Mouse (Mus musculus) forebrain, embryonic 16.5 days (tissue): ENCODE measurements at regions not wholly inside any gene's neighbourhood (a gene's known extent, or its start where the extent isn't known, plus 50 kb on each side); places are given as distances from the start of the nearest gene placed in this dataset.

ENCODE experiments used
- ATAC-seq: fragments of 200-750 bp; cut with Nextera tagmentation; 2 replicates; pipeline ENCODE4 v1.8.0; 2017; ENCODE audit warnings: mild to moderate bottlenecking, moderate library complexity
- H3K27ac ChIP-seq: fragments of 300-500 bp; sonication (generic); 2 replicates; pipeline ENCODE4 v1.5.1; 2014; ENCODE audit warnings: low read length, control low read depth
- H3K27me3 ChIP-seq: fragments of 300-500 bp; sonication (generic); replicated peaks from 2 replicates; pipeline ENCODE4 v1.6.1; 2014; ENCODE audit warnings: low read length; ENCODE audit not compliant: control insufficient read depth, insufficient read depth
- H3K36me3 ChIP-seq: fragments of 300-500 bp; sonication (generic); 2 replicates; pipeline ENCODE4 v1.6.1; 2014; ENCODE audit not compliant: control insufficient read depth, insufficient read depth
- H3K4me1 ChIP-seq: fragments of 300-500 bp; sonication (generic); replicated peaks from 2 replicates; pipeline ENCODE4 v1.6.1; 2014; ENCODE audit warnings: low read length; ENCODE audit not compliant: control insufficient read depth, insufficient read depth
- H3K4me2 ChIP-seq: fragments of 300-500 bp; sonication (generic); 2 replicates; pipeline ENCODE4 v1.6.1; 2014; ENCODE audit warnings: mild to moderate bottlenecking, low read length, control low read depth
- H3K4me3 ChIP-seq: fragments of 300-500 bp; sonication (generic); replicated peaks from 2 replicates; pipeline ENCODE4 v1.5.1; 2014; ENCODE audit warnings: mild to moderate bottlenecking, low read length, control low read depth
- H3K9ac ChIP-seq: fragments of 300-500 bp; sonication (generic); replicated peaks from 2 replicates; pipeline ENCODE4 v1.6.1; 2014; ENCODE audit warnings: low read depth, low read length, control low read depth
- H3K9me3 ChIP-seq: fragments of 300-500 bp; sonication (generic); 2 replicates; pipeline ENCODE4 v1.6.1; 2016; ENCODE audit warnings: low read length; ENCODE audit not compliant: control insufficient read depth
- WGBS: fragments of 180-500 bp; shearing (Covaris S2); extraction: QIAGEN DNeasy Blood & Tissue Kit; methylation state at CpG from one replicate; pipeline ENCODE4 v1.1.7; 2014; 5-methylcytosine and 5-hydroxymethylcytosine counted together

GRCm38 (mm10) chr13:105503657-105504056, 60.2 kb downstream of the Htr1a start:
- H3K4me2 ChIP-seq = no peak overlapping the region
- 97% methylated on average over 2 of the region's 2 CpGs for WGBS
- no peak overlapping the region for H3K9ac ChIP-seq
- H3K4me3 ChIP-seq = no peak overlapping the region
- H3K4me1 ChIP-seq = no peaks in the 10 kb centered on the region
- no peak for ATAC-seq
- H3K27ac ChIP-seq = no peak overlapping the region
- no peaks in the 10 kb centered on the region for H3K36me3 ChIP-seq
- no peaks in the 10 kb centered on the region for H3K9me3 ChIP-seq
- H3K27me3 ChIP-seq = no peaks in the 10 kb centered on the region

DNA sequence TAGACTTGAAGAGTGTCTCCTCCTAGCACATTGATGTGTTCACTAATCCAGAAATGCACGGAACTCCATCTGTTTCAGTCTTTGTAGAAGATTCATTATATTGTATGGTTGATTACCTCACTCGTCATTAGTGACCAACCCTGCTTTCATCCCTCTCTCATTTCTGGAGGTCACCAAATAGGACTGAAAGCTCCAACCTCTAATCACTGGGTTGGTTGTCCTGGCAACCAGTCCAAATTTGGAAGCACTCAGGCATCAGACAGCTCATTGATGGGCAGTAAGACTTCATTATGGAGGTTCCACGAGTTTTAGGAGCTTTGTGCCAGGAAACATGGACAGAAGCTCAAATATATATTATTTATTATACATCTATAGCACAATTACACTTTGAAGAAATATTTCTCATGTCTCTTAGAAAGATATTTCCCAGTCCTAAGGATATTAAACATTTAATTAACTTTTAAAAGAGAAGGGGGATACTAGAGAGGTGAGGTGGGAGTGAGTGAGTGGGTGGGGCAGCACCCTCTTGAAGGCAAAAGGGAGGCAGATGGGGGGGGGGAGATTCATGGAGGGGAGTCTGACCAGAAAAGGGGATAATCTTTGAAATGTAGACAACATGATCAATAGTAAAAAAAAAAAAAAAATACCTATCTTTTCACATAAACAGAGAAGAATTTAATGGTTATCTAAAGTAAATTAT, 94.7 kb downstream of the Htr1a start:
- H3K4me3 ChIP-seq = no peak overlapping the region
- no peak overlapping the region for H3K4me2 ChIP-seq
- no peaks in the 10 kb centered on the region for H3K36me3 ChIP-seq
- 5% methylated on average over 3 of the region's 3 CpGs for WGBS
- no peak overlapping the region for H3K9ac ChIP-seq
- no peak overlapping the region for H3K27ac ChIP-seq
- H3K27me3 ChIP-seq = no peaks in the 10 kb centered on the region
- no peaks in the 10 kb centered on the region for H3K9me3 ChIP-seq
- ATAC-seq = peak; percentile 94
- peaks cover 4% of the 10 kb centered on the region for H3K4me1 ChIP-seq

DNA sequence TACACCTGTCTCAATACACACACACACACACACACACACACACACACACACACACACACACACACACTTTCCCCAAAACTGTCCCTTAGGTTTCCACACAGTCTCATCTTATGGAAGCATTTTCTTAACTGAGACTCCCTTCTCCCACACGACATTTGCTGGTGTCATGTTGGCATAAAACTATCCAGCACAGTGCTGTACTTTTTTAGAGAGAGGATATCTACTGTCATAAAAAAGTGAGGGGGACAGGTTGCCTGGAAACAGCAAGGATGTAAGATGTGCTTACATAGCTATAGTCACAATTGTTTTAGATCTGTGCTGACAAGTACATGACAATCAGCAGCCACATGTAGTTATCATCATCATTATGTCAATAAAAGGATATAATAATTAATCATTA, 129.8 kb downstream of the Htr1a start:
- Histone ChIP-seq H3K36me3 (no peaks in the 10 kb centered on the region), H3K27me3 (no peaks in the 10 kb centered on the region), H3K9me3 (no peaks in the 10 kb centered on the region), H3K4me2 (no peak overlapping the region), H3K27ac (no peak overlapping the region), H3K4me1 (no peaks in the 10 kb centered on the region), H3K4me3 (no peak overlapping the region), H3K9ac (no peak overlapping the region)
- 83% methylated on average over 1 of the region's 1 CpGs for WGBS
- no peak for ATAC-seq

DNA sequence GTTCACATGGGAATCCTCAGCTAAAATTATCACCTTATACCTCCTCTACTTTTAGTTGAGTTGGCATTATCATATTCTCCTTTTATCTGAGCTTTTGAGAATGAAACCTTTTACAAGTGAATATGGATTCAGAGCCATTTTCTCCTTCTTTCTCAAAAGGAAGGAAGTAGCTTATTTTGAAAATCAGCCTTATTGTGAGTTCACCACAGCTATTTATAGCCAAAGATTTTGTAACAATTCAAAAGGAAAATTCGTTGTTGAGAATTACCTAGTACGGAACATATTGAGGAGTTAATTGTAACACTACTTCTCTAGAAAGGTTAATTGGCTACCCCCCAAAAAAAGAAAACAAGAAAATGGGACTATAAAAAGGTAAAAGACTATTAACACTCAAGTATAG, 163.0 kb downstream of the Htr1a start:
- Histone ChIP-seq H3K9ac (no peak overlapping the region), H3K27ac (no peak overlapping the region), H3K9me3 (no peaks in the 10 kb centered on the region), H3K4me1 (no peaks in the 10 kb centered on the region), H3K27me3 (no peaks in the 10 kb centered on the region), H3K36me3 (no peaks in the 10 kb centered on the region), H3K4me3 (no peak overlapping the region), H3K4me2 (no peak overlapping the region)
- no peak for ATAC-seq
- 70% methylated on average over 2 of the region's 2 CpGs for WGBS

DNA sequence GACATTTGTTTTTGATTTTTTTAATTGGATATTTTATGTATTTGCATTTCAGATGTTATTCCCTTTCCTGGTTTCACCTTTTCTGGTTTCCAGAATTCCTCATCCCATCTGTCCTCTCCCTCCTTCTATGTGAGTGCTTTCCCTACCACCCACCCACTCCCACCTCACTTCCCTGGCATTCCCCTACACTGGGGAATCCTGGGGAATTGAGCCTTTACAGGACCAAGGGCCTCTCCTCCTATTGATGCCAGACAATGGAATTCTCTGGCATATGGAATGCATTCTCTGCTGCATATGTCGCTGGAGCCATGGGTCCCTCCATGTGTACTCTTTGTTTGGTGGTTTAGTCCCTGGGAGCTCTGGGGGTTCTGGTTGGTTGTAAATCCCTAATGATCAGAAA, 175.9 kb downstream of the Htr1a start:
- H3K36me3 ChIP-seq = no peaks in the 10 kb centered on the region
- H3K4me3 ChIP-seq = no peak overlapping the region
- ATAC-seq = no peak
- H3K9ac ChIP-seq = no peak overlapping the region
- WGBS = 31% methylated on average over 1 of the region's 1 CpGs
- H3K4me2 ChIP-seq = no peak overlapping the region
- H3K9me3 ChIP-seq = no peaks in the 10 kb centered on the region
- no peaks in the 10 kb centered on the region for H3K27me3 ChIP-seq
- H3K4me1 ChIP-seq = no peaks in the 10 kb centered on the region
- H3K27ac ChIP-seq = no peak overlapping the region

DNA sequence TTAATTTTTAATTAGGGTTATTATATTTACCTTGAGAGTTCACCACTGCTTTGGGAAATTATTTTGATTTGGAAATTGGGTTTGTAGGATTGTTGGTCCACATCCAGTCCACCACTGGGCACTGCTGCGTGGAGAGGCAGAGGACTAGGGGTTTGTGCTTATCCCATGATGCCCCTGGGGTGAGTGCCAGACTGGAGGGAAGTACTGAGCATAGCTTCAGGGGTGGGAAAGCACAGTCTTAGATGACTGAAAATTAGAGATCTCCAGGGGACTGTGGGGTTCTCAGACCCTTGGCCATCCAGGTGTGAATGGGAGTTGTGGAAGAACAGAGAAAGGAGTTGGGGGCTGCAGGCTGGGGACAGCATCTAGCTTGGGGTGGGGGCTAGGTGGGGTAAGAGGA, 177.4 kb downstream of the Htr1a start:
- Histone ChIP-seq H3K27ac (no peak overlapping the region), H3K4me3 (no peak overlapping the region), H3K36me3 (no peaks in the 10 kb centered on the region), H3K9ac (no peak overlapping the region), H3K27me3 (no peaks in the 10 kb centered on the region), H3K4me2 (no peak overlapping the region), H3K4me1 (no peaks in the 10 kb centered on the region), H3K9me3 (no peaks in the 10 kb centered on the region)
- no peak for ATAC-seq
- WGBS = 75% methylated on average over 1 of the region's 1 CpGs

GRCm38 (mm10) chr13:105628618-105629017, 185.2 kb downstream of the Htr1a start:
- no peak for ATAC-seq
- WGBS = 88% methylated on average over 5 of the region's 5 CpGs
- no peak overlapping the region for H3K9ac ChIP-seq
- H3K27ac ChIP-seq = no peak overlapping the region
- no peaks in the 10 kb centered on the region for H3K4me1 ChIP-seq
- no peak overlapping the region for H3K4me3 ChIP-seq
- no peaks in the 10 kb centered on the region for H3K27me3 ChIP-seq
- no peaks in the 10 kb centered on the region for H3K9me3 ChIP-seq
- no peaks in the 10 kb centered on the region for H3K36me3 ChIP-seq
- no peak overlapping the region for H3K4me2 ChIP-seq

DNA sequence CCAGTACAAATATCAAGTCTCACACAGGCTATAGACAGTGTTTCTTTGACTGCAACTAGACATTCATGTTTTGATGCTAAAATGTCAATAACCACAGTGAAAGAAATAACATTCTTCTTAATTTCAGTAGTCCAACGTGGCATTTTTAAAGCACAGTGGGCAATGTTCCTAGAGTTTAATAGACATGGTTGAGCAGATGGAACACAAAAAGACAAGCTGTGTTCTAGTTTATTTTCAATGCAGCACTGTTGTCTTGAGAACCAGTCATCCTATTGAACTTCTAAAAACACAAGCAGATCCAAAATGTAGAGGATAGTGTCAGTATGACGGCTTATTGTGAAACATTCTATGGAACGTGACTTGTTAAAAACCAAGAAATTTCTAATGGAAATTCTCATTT, 205.2 kb downstream of the Htr1a start:
- no peak overlapping the region for H3K9ac ChIP-seq
- no peak overlapping the region for H3K27ac ChIP-seq
- no peaks in the 10 kb centered on the region for H3K4me1 ChIP-seq
- ATAC-seq = no peak
- 75% methylated on average over 3 of the region's 3 CpGs for WGBS
- no peak overlapping the region for H3K4me2 ChIP-seq
- H3K36me3 ChIP-seq = no peaks in the 10 kb centered on the region
- H3K27me3 ChIP-seq = no peaks in the 10 kb centered on the region
- no peak overlapping the region for H3K4me3 ChIP-seq
- H3K9me3 ChIP-seq = no peaks in the 10 kb centered on the region
